Mouse (Mus musculus) intestine, embryonic 16.5 days (tissue): ENCODE results near the gene Tmem53. TPM values are rescaled to one million over a fixed set of nuclear protein-coding genes. Genes with fewer than 3 reads are reported as not detected.

Experiments
- ATAC-seq: fragments of 200-750 bp; cut with Nextera tagmentation; 2 replicates; pipeline ENCODE4 v1.8.0; 2017; ENCODE audit warnings: moderate TSS enrichment, moderate library complexity
- H3K27ac ChIP-seq: fragments of 300-500 bp; sonication (generic); 2 replicates; pipeline ENCODE4 v1.5.1; 2014; ENCODE audit warnings: mild to moderate bottlenecking, low read length
- H3K27me3 ChIP-seq: fragments of 300-500 bp; sonication (generic); replicated peaks from 2 replicates; pipeline ENCODE4 v1.6.1; 2014; ENCODE audit warnings: low read length, control low read depth, mixed read lengths; ENCODE audit not compliant: control insufficient read depth, insufficient read depth
- H3K36me3 ChIP-seq: fragments of 300-500 bp; sonication (generic); 2 replicates; pipeline ENCODE4 v1.6.1; 2014; ENCODE audit warnings: low read length, control low read depth; ENCODE audit not compliant: control insufficient read depth, insufficient read depth
- H3K4me1 ChIP-seq: fragments of 300-500 bp; sonication (generic); 2 replicates; pipeline ENCODE4 v1.6.1; 2014; ENCODE audit warnings: low read length, control low read depth, mixed read lengths; ENCODE audit not compliant: control insufficient read depth, insufficient read depth
- H3K4me2 ChIP-seq: fragments of 300-500 bp; sonication (generic); 2 replicates; pipeline ENCODE4 v1.6.1; 2014; ENCODE audit warnings: low read depth, low read length, control low read depth
- H3K4me3 ChIP-seq: fragments of 300-500 bp; sonication (generic); 2 replicates; pipeline ENCODE4 v1.5.1; 2014; ENCODE audit warnings: mild to moderate bottlenecking, low read length
- H3K9ac ChIP-seq: fragments of 300-500 bp; sonication (generic); 2 replicates; pipeline ENCODE4 v1.6.1; 2014; ENCODE audit warnings: low read depth, low read length
- H3K9me3 ChIP-seq: fragments of 300-500 bp; sonication (generic); 2 replicates; pipeline ENCODE4 v1.6.1; 2016; ENCODE audit warnings: low read length, control low read depth; ENCODE audit not compliant: control insufficient read depth
- WGBS: fragments of 180-500 bp; shearing (Covaris S2); extraction: QIAGEN DNeasy Blood & Tissue Kit; methylation state at CpG from one replicate; pipeline ENCODE4 v1.1.7; 2014; 5-methylcytosine and 5-hydroxymethylcytosine counted together
- polyA plus RNA-seq: library from polyadenylated mRNA; unstranded; fragments of >200 nt; fragmentation: Nextera tagmentation; extraction: Ambion mirVana; gene quantifications from 2 replicates; pipeline ENCODE4 v1.2.1, GENCODE M21; 2015

The Tmem53 gene
- polyA plus RNA-seq, 1 experiment from 2014 or later: 11.8 TPM

GRCm38 (mm10) chr4:117261222-117261621, 9.5 kb downstream of the Tmem53 start:
- Histone ChIP-seq H3K27me3 (no peaks in the 10 kb centered on the region), H3K9me3 (no peaks in the 10 kb centered on the region), H3K4me1 (no peaks in the 10 kb centered on the region), H3K4me3 (no peak overlapping the region), H3K27ac (no peak overlapping the region), H3K4me2 (no peak overlapping the region), H3K9ac (no peak overlapping the region), H3K36me3 (no peaks in the 10 kb centered on the region)
- WGBS: 79% methylated on average over 2 of the region's 2 CpGs
- no peak for ATAC-seq

GRCm38 (mm10) chr4:117262101-117262913, 10.6 kb downstream of the Tmem53 start:
- no peak overlapping the region for H3K4me3 ChIP-seq
- H3K9me3 ChIP-seq: no peaks in the 10 kb centered on the region
- 49% methylated on average over 13 of the region's 13 CpGs for WGBS
- no peaks in the 10 kb centered on the region for H3K36me3 ChIP-seq
- no peak overlapping the region for H3K9ac ChIP-seq
- H3K27ac ChIP-seq: no peak overlapping the region
- no peaks in the 10 kb centered on the region for H3K4me1 ChIP-seq
- no peak for ATAC-seq
- H3K4me2 ChIP-seq: no peak overlapping the region
- no peaks in the 10 kb centered on the region for H3K27me3 ChIP-seq

GRCm38 (mm10) chr4:117262987-117263386, 11.2 kb downstream of the Tmem53 start:
- WGBS: 69% methylated on average over 8 of the region's 8 CpGs
- no peaks in the 10 kb centered on the region; the same call in 1 of the 2 replicates for H3K4me1 ChIP-seq
- H3K9me3 ChIP-seq: no peaks in the 10 kb centered on the region
- no peaks in the 10 kb centered on the region for H3K36me3 ChIP-seq
- H3K4me3 ChIP-seq: no peak overlapping the region
- no peak overlapping the region for H3K27ac ChIP-seq
- H3K27me3 ChIP-seq: no peaks in the 10 kb centered on the region
- no peak overlapping the region for H3K4me2 ChIP-seq
- no peak for ATAC-seq
- no peak overlapping the region for H3K9ac ChIP-seq

GRCm38 (mm10) chr4:117267284-117267683, 15.5 kb downstream of the Tmem53 start:
- H3K9ac ChIP-seq: no peak overlapping the region
- peaks cover 5% of the 10 kb centered on the region for H3K4me1 ChIP-seq
- no peak overlapping the region for H3K27ac ChIP-seq
- no peaks in the 10 kb centered on the region for H3K27me3 ChIP-seq
- WGBS: 6% methylated on average over 2 of the region's 2 CpGs
- no peak overlapping the region for H3K4me2 ChIP-seq
- no peaks in the 10 kb centered on the region for H3K9me3 ChIP-seq
- peaks cover 6% of the 10 kb centered on the region; the same call in 1 of the 2 replicates for H3K36me3 ChIP-seq
- ATAC-seq: no peak
- no peak overlapping the region for H3K4me3 ChIP-seq

- Histone ChIP-seq H3K36me3 (peaks cover 6% of the 10 kb centered on the region; the same call in 1 of the 2 replicates), H3K4me1 (peaks cover 11% of the 10 kb centered on the region), H3K4me2 (no peak overlapping the region), H3K27me3 (no peaks in the 10 kb centered on the region), H3K27ac (no peak overlapping the region), H3K9me3 (no peaks in the 10 kb centered on the region), H3K4me3 (no peak overlapping the region), H3K9ac (no peak overlapping the region)
- WGBS: 84% methylated on average over 25 of the region's 25 CpGs
- no peak for ATAC-seq
These were observed 16.2 kb downstream of the Tmem53 start for GRCm38 (mm10) chr4:117267831-117268437.

- Histone ChIP-seq H3K4me1 (peaks cover 14% of the 10 kb centered on the region), H3K9ac (no peak overlapping the region), H3K27me3 (no peaks in the 10 kb centered on the region), H3K4me3 (no peak overlapping the region), H3K36me3 (peaks cover 19% of the 10 kb centered on the region), H3K4me2 (no peak overlapping the region), H3K27ac (no peak overlapping the region), H3K9me3 (peaks cover 9% of the 10 kb centered on the region; the same call in 1 of the 2 replicates)
- 0 out of 2 replicates have a peak, but pooled peaks have one; percentile 7 for ATAC-seq
- 14% methylated on average over 6 of the region's 6 CpGs for WGBS
These were observed 18.5 kb downstream of the Tmem53 start for GRCm38 (mm10) chr4:117270278-117270677.

GRCm38 (mm10) chr4:117272459-117272858, 20.7 kb downstream of the Tmem53 start:
- H3K36me3 ChIP-seq: peaks cover 37% of the 10 kb centered on the region
- H3K27ac ChIP-seq: peak overlapping the region; percentile 65
- peaks cover 9% of the 10 kb centered on the region; the same call in 1 of the 2 replicates for H3K9me3 ChIP-seq
- peak; percentile 85 for ATAC-seq
- H3K4me3 ChIP-seq: no peak overlapping the region
- 0 out of 2 replicates have a peak overlapping the region, but pooled peaks have one; percentile 33 for H3K9ac ChIP-seq
- no peaks in the 10 kb centered on the region for H3K27me3 ChIP-seq
- H3K4me2 ChIP-seq: no peak overlapping the region
- WGBS: 17% methylated on average over 12 of the region's 12 CpGs
- peaks cover 26% of the 10 kb centered on the region for H3K4me1 ChIP-seq

- Histone ChIP-seq H3K4me2 (no peak overlapping the region), H3K9ac (no peak overlapping the region), H3K9me3 (peaks cover 9% of the 10 kb centered on the region; the same call in 1 of the 2 replicates), H3K4me3 (no peak overlapping the region), H3K27me3 (no peaks in the 10 kb centered on the region), H3K27ac (no peak overlapping the region), H3K36me3 (peaks cover 40% of the 10 kb centered on the region), H3K4me1 (peaks cover 27% of the 10 kb centered on the region)
- no peak for ATAC-seq
- 88% methylated on average over 4 of the region's 4 CpGs for WGBS
These were observed 23.0 kb downstream of the Tmem53 start for GRCm38 (mm10) chr4:117274720-117275119.

- H3K27me3 ChIP-seq: no peaks in the 10 kb centered on the region
- no peak overlapping the region for H3K9ac ChIP-seq
- H3K4me3 ChIP-seq: no peak overlapping the region
- 55% methylated on average over 17 of the region's 17 CpGs for WGBS
- ATAC-seq: no peak
- H3K4me2 ChIP-seq: no peak overlapping the region
- H3K36me3 ChIP-seq: peaks cover 44% of the 10 kb centered on the region
- H3K27ac ChIP-seq: no peak overlapping the region
- H3K4me1 ChIP-seq: peaks cover 27% of the 10 kb centered on the region
- peaks cover 9% of the 10 kb centered on the region; the same call in 1 of the 2 replicates for H3K9me3 ChIP-seq
These were observed 24.5 kb downstream of the Tmem53 start for GRCm38 (mm10) chr4:117276281-117276711.
